Mouse (Mus musculus) liver, embryonic 14.5 days (tissue): ENCODE results near the gene Gm49358.

ENCODE experiments used
- CTCF ChIP-seq: IDR thresholded peaks from 2 replicates; pipeline ENCODE4 v1.5.1; 2016; ENCODE audit warnings: antibody characterized with exemption, low read depth, control low read depth
- EP300 ChIP-seq: IDR thresholded peaks from 2 replicates; pipeline ENCODE4 v1.6.1; 2016; ENCODE audit warnings: antibody characterized with exemption, low read depth

DNA sequence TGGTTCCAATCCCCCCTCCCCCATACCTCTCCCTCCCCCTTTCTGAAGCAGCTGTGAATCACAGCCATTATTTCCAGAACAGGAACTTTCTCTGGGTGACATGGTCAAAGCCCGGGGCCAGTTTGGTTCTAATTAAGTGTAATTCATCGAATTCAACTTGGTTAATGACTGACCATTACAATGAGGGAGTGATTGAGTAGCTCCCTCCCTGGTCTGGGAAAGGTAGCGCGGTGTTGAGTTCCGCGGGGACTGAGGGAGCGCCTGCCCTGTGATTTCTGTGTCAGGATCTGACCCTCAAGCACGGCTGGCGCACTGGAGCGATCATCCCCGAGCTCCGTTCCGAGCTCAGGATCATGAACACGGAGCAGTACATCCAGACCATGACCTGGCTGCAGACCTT is 61.1 kb downstream of the Gm49358 start:
- no peak for TF ChIP-seq CTCF
- TF ChIP-seq EP300, result no peak
